Mouse (Mus musculus) spleen, embryonic (tissue): ENCODE results near the gene Rgmb.

Experiments used
- CTCF ChIA-PET: fragments of 350-600 bp; sonication (Branson Sonifier 250); formaldehyde crosslinking; loops from one replicate; lab custom pipeline; 2022; lab: Charles Lee

Gene Rgmb

DNA sequence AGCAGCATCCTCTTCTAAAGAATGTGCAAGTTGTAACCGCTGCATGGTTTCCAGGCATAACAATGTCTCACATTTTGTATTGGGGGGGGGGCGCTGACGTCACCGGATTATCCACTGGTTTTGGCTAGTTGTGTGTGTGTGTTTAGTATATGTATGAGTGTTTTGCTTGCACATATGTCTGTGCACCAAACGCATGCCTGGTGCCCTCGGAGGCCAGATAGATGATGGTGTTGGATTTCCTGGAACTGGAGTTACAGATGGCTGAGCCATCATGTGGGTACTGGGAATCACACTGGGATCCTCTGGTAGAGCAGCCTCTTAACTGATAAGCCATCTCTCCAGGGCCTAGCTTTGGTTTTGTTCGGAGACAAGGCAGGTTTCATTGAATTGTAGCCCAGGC, 8.5 kb downstream of the Rgmb start:
- CTCF ChIA-PET = interaction anchor here (0.6 to 1.4 kb wide), 2 partner anchors 9 to 36 kb away, joined by 3 to 7 read pairs; no protein-coding TSS in a partner anchor

- CTCF ChIA-PET = no interaction called here
Measured at GRCm38 (mm10) chr17:15821706-15822105, 9.1 kb downstream of the Rgmb start.

DNA sequence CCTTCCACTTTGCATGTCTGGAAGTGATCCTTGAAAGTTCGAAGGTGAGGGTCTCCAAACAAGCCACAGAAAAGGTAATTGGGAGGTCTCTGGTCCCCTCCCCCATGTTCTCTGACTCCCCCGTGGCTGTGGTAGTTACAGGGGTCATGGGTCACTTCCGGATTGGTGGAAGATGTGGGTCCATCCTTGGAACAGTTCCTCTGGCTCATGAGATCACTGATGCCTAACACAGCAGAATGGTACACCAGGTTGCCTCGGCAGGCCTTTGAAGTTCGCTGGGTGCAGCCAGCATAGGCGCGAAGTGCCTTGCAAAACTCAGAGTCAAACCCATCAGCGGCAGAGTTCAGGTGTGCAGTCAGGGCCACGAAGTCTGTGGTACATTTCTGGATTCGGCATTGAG, 10.1 kb downstream of the Rgmb start:
- CTCF ChIA-PET = no interaction called here

GRCm38 (mm10) chr17:15820146-15820545, 10.7 kb downstream of the Rgmb start:
- CTCF ChIA-PET = no interaction called here

DNA sequence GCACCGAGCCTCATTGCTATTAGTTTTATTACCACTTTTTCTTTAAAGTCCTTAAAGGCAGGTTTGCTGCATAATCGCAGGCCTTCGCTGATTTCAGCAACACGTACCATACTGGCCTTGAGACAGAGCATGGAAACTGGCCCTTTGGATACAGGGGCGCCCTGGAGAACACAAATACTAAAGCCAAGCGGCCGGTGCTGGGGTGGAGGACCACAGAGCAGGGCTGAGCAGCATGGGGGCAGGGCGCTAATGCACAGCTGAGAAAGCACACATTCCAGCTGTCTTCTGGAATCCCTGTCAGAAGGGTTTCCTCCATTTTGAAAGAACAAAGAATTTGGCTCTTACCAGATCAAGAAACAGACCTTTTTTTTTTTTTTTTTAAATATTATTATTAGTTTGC, 12.5 kb downstream of the Rgmb start:
- CTCF ChIA-PET = no interaction called here

GRCm38 (mm10) chr17:15817634-15818033, 13.2 kb downstream of the Rgmb start:
- CTCF ChIA-PET = no interaction called here

DNA sequence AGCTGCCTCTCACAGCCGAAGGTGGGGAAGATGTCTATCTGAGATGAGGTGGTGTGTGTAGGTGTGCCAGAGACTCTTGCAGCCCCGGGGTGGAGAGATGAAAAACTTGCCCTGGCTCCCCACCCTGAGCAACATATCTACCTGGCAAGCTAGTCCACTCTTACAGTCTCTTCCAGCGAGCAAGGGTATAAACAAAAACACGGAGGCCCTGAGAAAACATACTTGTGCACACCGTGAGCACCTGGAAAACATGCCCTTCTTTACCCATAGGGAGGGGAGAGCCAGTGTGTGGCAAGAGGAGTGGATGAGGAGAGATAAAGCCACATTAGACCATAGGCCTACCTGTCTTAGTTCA, 13.8 kb downstream of the Rgmb start:
- CTCF ChIA-PET = no interaction called here

- CTCF ChIA-PET = interaction anchor here (0.5 kb wide), 1 partner anchor 109 kb away, joined by 4 read pairs; no protein-coding TSS in a partner anchor
Measured at GRCm38 (mm10) chr17:15816379-15817095, 14.3 kb downstream of the Rgmb start.

- CTCF ChIA-PET = interaction anchor here (0.5 to 0.8 kb wide), 2 partner anchors 12 kb away, joined by 3 to 10 read pairs; no protein-coding TSS in a partner anchor
Measured at GRCm38 (mm10) chr17:15815312-15816018, 15.4 kb downstream of the Rgmb start.

- CTCF ChIA-PET = no interaction called here
Measured at GRCm38 (mm10) chr17:15813658-15814212, 17.1 kb downstream of the Rgmb start.

GRCm38 (mm10) chr17:15812136-15812778, 18.6 kb downstream of the Rgmb start:
- CTCF ChIA-PET = no interaction called here

DNA sequence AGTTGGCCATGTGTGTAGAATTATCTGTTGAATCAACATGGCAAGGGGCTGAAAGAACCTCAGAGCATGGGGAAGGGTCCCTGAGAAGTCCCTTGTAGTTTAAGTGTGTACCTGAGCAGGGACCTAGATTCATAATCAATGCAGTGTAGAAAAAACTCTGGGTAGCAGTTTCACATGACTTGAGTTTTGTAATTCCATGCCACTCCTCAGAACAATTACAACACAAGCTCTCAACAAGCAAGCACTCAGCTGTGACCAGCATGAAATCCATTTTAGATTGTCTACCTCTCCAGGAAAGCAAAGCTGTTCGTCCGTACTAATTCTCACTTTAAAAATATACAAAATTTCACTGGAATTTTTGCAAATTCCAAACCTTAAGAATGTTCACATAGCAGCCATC, 20.9 kb downstream of the Rgmb start:
- CTCF ChIA-PET = no interaction called here

GRCm38 (mm10) chr17:15808468-15809374, 22.1 kb downstream of the Rgmb start:
- CTCF ChIA-PET = interaction anchor here (0.7 kb wide), 1 partner anchor 1956 kb away, joined by 5 read pairs; no protein-coding TSS in a partner anchor

DNA sequence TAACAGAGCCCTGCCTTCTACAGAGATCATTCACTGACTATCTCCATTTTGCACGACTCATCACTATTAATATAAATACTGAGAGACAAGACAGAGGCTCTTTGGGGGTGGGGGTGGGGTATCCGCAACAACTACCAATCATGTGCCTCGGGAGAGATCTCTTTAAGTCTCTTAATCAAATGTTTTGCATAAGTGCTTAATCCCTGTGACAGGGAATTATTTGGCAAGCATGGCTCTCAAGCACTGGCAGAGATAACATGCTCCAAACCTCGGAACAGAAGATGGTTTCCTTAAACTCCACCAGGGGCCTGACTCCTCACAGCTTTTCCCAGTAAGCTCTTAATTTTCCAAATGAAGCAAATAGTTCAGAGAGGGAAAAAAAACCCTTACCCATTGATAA, 22.8 kb downstream of the Rgmb start:
- CTCF ChIA-PET = no interaction called here

GRCm38 (mm10) chr17:15807295-15807984, 23.4 kb downstream of the Rgmb start:
- CTCF ChIA-PET = no interaction called here

GRCm38 (mm10) chr17:15804008-15804812, 26.6 kb downstream of the Rgmb start:
- CTCF ChIA-PET = interaction anchor here (0.6 to 1.2 kb wide), 3 partner anchors 22 to 709 kb away, joined by 3 to 5 read pairs (median 3); no protein-coding TSS in a partner anchor

DNA sequence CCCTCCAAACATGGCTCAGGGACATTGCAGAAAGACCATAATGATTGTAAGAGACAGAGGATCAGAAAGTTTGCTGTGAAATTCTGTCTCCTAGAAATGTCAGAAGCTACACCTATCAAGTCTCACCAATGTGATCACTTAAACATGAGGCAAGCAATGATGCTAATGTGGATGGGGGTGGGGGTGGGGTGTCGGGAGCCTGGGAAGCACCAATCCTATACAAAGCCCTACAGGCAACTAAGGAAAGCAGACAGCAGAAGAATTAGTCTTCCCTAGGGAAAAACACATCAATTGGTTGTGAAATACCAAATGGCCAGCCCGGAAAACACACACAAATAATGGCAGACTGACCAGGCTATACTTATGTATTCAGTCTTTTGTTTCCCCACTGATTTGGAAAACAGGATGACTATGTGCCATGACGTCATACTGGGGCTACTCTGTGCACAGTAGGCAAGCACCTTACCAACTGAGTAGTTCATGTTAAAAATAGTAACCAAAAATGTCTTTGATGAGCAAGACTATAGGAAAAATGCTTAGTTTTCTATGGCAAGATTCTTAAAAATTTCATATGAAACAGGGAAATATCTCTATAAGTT, 31.5 kb downstream of the Rgmb start:
- CTCF ChIA-PET = interaction anchor here (0.8 kb wide), 1 partner anchor 540 kb away, joined by 3 read pairs; no protein-coding TSS in a partner anchor

- CTCF ChIA-PET = no interaction called here
Measured at GRCm38 (mm10) chr17:15790716-15791115, 40.1 kb downstream of the Rgmb start.

DNA sequence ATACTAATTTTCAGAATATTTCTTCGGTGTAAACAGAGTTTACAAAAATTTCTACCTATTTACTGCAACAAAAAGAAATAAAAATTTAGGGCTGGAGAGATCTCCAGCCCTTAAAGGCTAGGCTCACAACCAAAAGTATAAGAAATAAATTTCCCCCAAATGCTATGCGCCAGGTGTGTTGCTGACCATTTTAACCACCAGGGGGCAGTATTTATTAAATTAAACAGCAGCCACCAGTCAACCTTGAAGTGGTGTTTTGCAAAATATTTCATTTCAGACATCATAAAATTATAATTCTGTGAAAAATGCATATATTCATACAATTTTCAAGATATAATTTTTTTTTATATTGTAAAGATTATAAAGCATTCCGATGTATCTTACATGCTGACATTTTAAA, 43.8 kb downstream of the Rgmb start:
- CTCF ChIA-PET = interaction anchor here (0.7 kb wide), 1 partner anchor 40 kb away, joined by 3 read pairs; no protein-coding TSS in a partner anchor
